8 mouse cellular contexts compared by ENCODE assay signal in the genomic region with DNA sequence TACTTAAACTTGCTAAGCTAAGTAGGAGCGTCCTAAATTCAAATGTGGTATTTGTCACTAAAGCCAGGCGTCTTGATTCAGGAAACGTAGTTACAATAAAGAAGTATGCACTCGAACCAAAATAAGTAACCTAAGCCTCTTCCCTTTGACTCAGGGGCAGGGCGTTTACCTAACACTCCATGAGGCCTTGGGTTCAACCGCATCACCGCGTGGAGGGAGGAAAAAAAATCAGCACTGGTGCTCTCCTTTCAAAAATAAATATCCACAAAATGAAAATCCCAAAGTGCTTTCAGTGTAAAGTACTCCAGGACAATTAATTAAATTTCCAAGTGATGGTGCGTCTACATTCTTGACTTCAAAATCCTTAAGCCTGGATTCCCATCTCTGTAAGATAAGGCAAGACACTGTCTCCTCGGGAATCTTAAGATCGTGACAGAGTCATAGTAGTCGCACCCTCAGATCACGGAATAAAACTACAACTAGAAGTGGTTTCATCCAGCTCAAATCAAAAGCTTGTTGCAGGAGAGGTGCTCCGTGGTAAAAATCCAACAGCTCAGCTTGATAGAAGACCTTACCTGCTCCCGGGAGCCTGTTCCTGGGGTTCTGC. TPM values are rescaled to one million over a fixed set of nuclear protein-coding genes. Genes with fewer than 3 reads are reported as not detected.
DNase-seq lines count a peak whose midpoint lies in the region; ATAC-seq and TF ChIP-seq lines count a peak whose summit lies in the region.

No protein-coding gene starts in this region.

- in situ Hi-C loops in ES-E14 (cut with MboI; ENCODE audit: low sequenced_read_pairs in 2 of 2, unreplicated experiment in 2 of 2) = no loop called here

- WGBS in heart, embryonic 12.5 days = 6% methylated on average over 15 of the region's 15 CpGs
- WGBS in forebrain, embryonic 13.5 days = 7% methylated on average over 15 of the region's 15 CpGs
- WGBS in liver, embryonic 14.5 days (ENCODE audit: insufficient replicate concordance) = 3% methylated on average over 15 of the region's 15 CpGs

- peak overlapping the region; percentile 91 for H3K9ac ChIP-seq in heart, embryonic 12.5 days
- peak overlapping the region; percentile 97 for H3K9ac ChIP-seq in ES-E14 (ENCODE audit: insufficient read depth, low read depth, low read length, poor library complexity, severe bottlenecking)
- peak overlapping the region; percentile 91 for H3K9ac ChIP-seq in forebrain, embryonic 13.5 days
- H3K9ac ChIP-seq in liver, embryonic 14.5 days (replicated peaks) = peak overlapping the region; percentile 96

- DNase-seq in heart, postnatal 36 days = no peak
- no peak for DNase-seq in ES-E14 (ENCODE audit: low read depth, low spot score)
- peak in 1 of 3 experiments; percentile 32 for DNase-seq in liver, embryonic 14.5 days (ENCODE audit: low read depth in 3 of 3, low spot score in 3 of 3)
- DNase-seq in ovary, postnatal 36 days (ENCODE audit: low spot score) = no peak

- no peak for TF ChIP-seq CTCF in liver, embryonic 14.5 days (IDR thresholded peaks at IDR 0.05; ENCODE audit: low read depth)

- H3K4me2 ChIP-seq in heart, embryonic 12.5 days = peak overlapping the region; percentile 80
- peak overlapping the region; percentile 81 for H3K4me2 ChIP-seq in forebrain, embryonic 13.5 days
- peak overlapping the region; percentile 78 for H3K4me2 ChIP-seq in liver, embryonic 14.5 days (ENCODE audit: low read depth)

- ATAC-seq in heart, embryonic 12.5 days (ENCODE audit: insufficient number of reproducible peaks, low FRiP score) = no peak
- ATAC-seq in forebrain, embryonic 13.5 days = no peak
- peak; percentile 40 for ATAC-seq in liver, embryonic 14.5 days (ENCODE audit: insufficient read depth)
- no peak for ATAC-seq in inflammation-experienced regulatory T-cells, adult 6 months
- no peak for ATAC-seq in activated CD4-positive, CD25-positive, alpha-beta regulatory T cell, adult 4 months

- peak overlapping the region; percentile 93 for H3K27ac ChIP-seq in heart, embryonic 12.5 days (ENCODE audit: poor library complexity, severe bottlenecking)
- H3K27ac ChIP-seq in ES-E14 (ENCODE audit: insufficient read depth, low read depth, low read length, poor library complexity, severe bottlenecking) = peak overlapping the region; percentile 74; the same call in 1 of the 2 replicates
- peak overlapping the region; percentile 65 for H3K27ac ChIP-seq in forebrain, embryonic 13.5 days
- peak overlapping the region; percentile 67 for H3K27ac ChIP-seq in liver, embryonic 14.5 days

- no peaks in the 10 kb centered on the region for H3K9me3 ChIP-seq in heart, embryonic 12.5 days (replicated peaks)
- H3K9me3 ChIP-seq in ES-E14 (ENCODE audit: control insufficient read depth, insufficient read depth, low read depth, low read length) = no peaks in the 10 kb centered on the region
- no peaks in the 10 kb centered on the region for H3K9me3 ChIP-seq in forebrain, embryonic 13.5 days (replicated peaks)
- no peaks in the 10 kb centered on the region for H3K9me3 ChIP-seq in liver, embryonic 14.5 days (ENCODE audit: control insufficient read depth, low read length)

- no peaks in the 10 kb centered on the region for H3K27me3 ChIP-seq in heart, embryonic 12.5 days (replicated peaks)
- peaks cover 6% of the 10 kb centered on the region; the same call in 1 of the 2 replicates for H3K27me3 ChIP-seq in forebrain, embryonic 13.5 days
- H3K27me3 ChIP-seq in liver, embryonic 14.5 days (ENCODE audit: control insufficient read depth, insufficient read depth, low read length) = no peaks in the 10 kb centered on the region

- peaks cover 6% of the 10 kb centered on the region for H3K36me3 ChIP-seq in heart, embryonic 12.5 days
- peaks cover 6% of the 10 kb centered on the region for H3K36me3 ChIP-seq in ES-E14 (ENCODE audit: control insufficient read depth, insufficient read depth, low read length, poor library complexity, severe bottlenecking)
- peaks cover 7% of the 10 kb centered on the region for H3K36me3 ChIP-seq in forebrain, embryonic 13.5 days (ENCODE audit: poor library complexity, severe bottlenecking)
- H3K36me3 ChIP-seq in liver, embryonic 14.5 days (replicated peaks; ENCODE audit: control insufficient read depth, insufficient read depth, low read depth) = peaks cover 5% of the 10 kb centered on the region

- TF ChIP-seq EP300 in liver, embryonic 14.5 days (IDR thresholded peaks at IDR 0.05; ENCODE audit: low read depth) = no peak

- H3K4me3 ChIP-seq in heart, embryonic 12.5 days = peak overlapping the region; percentile 87
- H3K4me3 ChIP-seq in ES-E14 (ENCODE audit: insufficient read depth in 1 of 2, low read depth in 1 of 2, low read length in 2 of 2, poor library complexity in 1 of 2, severe bottlenecking in 1 of 2) = peak overlapping the region; percentile 85 to 94
- peak overlapping the region; percentile 100 for H3K4me3 ChIP-seq in forebrain, embryonic 13.5 days
- H3K4me3 ChIP-seq in liver, embryonic 14.5 days (ENCODE audit: insufficient read depth in 1 of 2, low read depth in 2 of 2, low read length in 2 of 2) = peak overlapping the region; percentile 94 to 95

- intact Hi-C loops in heart, postnatal 36 days (cut with DNase I) = loop anchor here (10.0 kb wide), 2 partner anchors 552 to 748 kb away; a partner anchor contains a TSS

- peaks cover 14% of the 10 kb centered on the region for H3K4me1 ChIP-seq in heart, embryonic 12.5 days (replicated peaks)
- H3K4me1 ChIP-seq in ES-E14 (ENCODE audit: control insufficient read depth in 2 of 2, insufficient read depth in 2 of 2, low read length in 2 of 2, poor library complexity in 1 of 2) = peaks cover 0 to 2% of the 10 kb centered on the region in 2 experiments; a peak in 1 of 4 replicates
- H3K4me1 ChIP-seq in forebrain, embryonic 13.5 days = peaks cover 17% of the 10 kb centered on the region
- H3K4me1 ChIP-seq in liver, embryonic 14.5 days (replicated peaks; ENCODE audit: control insufficient read depth in 2 of 2, insufficient read depth in 2 of 2, low read length in 1 of 2) = peaks cover 7 to 17% of the 10 kb centered on the region in 2 experiments; a peak in 3 of 4 replicates

TF ChIP-seq in ES-E14, 5 proteins besides CTCF, POLR2A, EP300 and RAD21:
- TF ChIP-seq CHD2 (IDR thresholded peaks at IDR 0.05; ENCODE audit: low read depth, low read length) (no peak), MAFK (IDR thresholded peaks at IDR 0.05; ENCODE audit: insufficient read depth, low read depth, low read length) (no peak)

RNA-seq across cellular contexts. Expression of a gene that starts 0.7 kb away (rescaled TPM):
- 24.9 and 26.6 TPM in 2 replicates for polyA plus RNA-seq in heart, embryonic 12.5 days (2016; fragmentation: Nextera tagmentation; extraction: Ambion mirVana)
- 10 to 100 TPM; 25.0 to 29.6 TPM for total RNA-seq in heart, postnatal 36 days (2021)
- 32.7 and 32.9 TPM in 2 replicates for total RNA-seq in ES-E14 (2012; rRNA removed)
- 29.5 and 34.5 TPM in 2 replicates for polyA plus RNA-seq in forebrain, embryonic 13.5 days (2015; fragmentation: Nextera tagmentation; extraction: Ambion mirVana)
- 3.4 and 5.4 TPM in 2 replicates for polyA plus RNA-seq in liver, embryonic 14.5 days (2012; rRNA removed)
- polyA plus RNA-seq in liver, embryonic 14.5 days (2014; fragmentation: Nextera tagmentation; extraction: Ambion mirVana) = 7.8 and 8.7 TPM in 2 replicates
- 10 to 100 TPM; 16.5 to 26.2 (median 20.5) TPM for polyA plus RNA-seq in inflammation-experienced regulatory T-cells, adult 6 months (2017; shearing (Covaris generic))
- 10 to 100 TPM; 17.5 to 20.3 TPM for polyA plus RNA-seq in activated CD4-positive, CD25-positive, alpha-beta regulatory T cell, adult 4 months (2017; shearing (Covaris generic))

RNA-seq across cellular contexts. Expression of a gene that starts 4.7 kb away (rescaled TPM):
- polyA plus RNA-seq in heart, embryonic 12.5 days (2016; fragmentation: Nextera tagmentation; extraction: Ambion mirVana) = 126 and 131 TPM in 2 replicates
- 1 to 10 TPM; 5.9 to 6.7 TPM for total RNA-seq in heart, postnatal 36 days (2021)
- 2.1 and 11.0 TPM in 2 replicates for total RNA-seq in ES-E14 (2012; rRNA removed)
- 319 and 375 TPM in 2 replicates for polyA plus RNA-seq in forebrain, embryonic 13.5 days (2015; fragmentation: Nextera tagmentation; extraction: Ambion mirVana)
- polyA plus RNA-seq in liver, embryonic 14.5 days (2012; rRNA removed) = 4.3 and 8.9 TPM in 2 replicates
- polyA plus RNA-seq in liver, embryonic 14.5 days (2014; fragmentation: Nextera tagmentation; extraction: Ambion mirVana) = 20.2 and 21.7 TPM in 2 replicates
- 1 to 10 TPM; 4.0 to 5.4 (median 4.7) TPM for polyA plus RNA-seq in inflammation-experienced regulatory T-cells, adult 6 months (2017; shearing (Covaris generic))
- polyA plus RNA-seq in activated CD4-positive, CD25-positive, alpha-beta regulatory T cell, adult 4 months (2017; shearing (Covaris generic)) = 1 to 10 TPM; 5.4 to 6.7 TPM

RNA-seq across cellular contexts. Expression of a gene that starts 21.5 kb away (rescaled TPM):
- polyA plus RNA-seq in heart, embryonic 12.5 days (2016; fragmentation: Nextera tagmentation; extraction: Ambion mirVana) = 31.0 and 37.2 TPM in 2 replicates
- 10 to 100 TPM; 14.6 to 16.4 TPM for total RNA-seq in heart, postnatal 36 days (2021)
- 40.2 and 44.9 TPM in 2 replicates for total RNA-seq in ES-E14 (2012; rRNA removed)
- 50.4 and 57.9 TPM in 2 replicates for polyA plus RNA-seq in forebrain, embryonic 13.5 days (2015; fragmentation: Nextera tagmentation; extraction: Ambion mirVana)
- polyA plus RNA-seq in liver, embryonic 14.5 days (2012; rRNA removed) = 17.4 and 26.2 TPM in 2 replicates
- 22.8 and 23.5 TPM in 2 replicates for polyA plus RNA-seq in liver, embryonic 14.5 days (2014; fragmentation: Nextera tagmentation; extraction: Ambion mirVana)
- polyA plus RNA-seq in inflammation-experienced regulatory T-cells, adult 6 months (2017; shearing (Covaris generic)) = 10 to 100 TPM; 28.5 to 34.4 (median 30.8) TPM
- 10 to 100 TPM; 31.8 to 34.7 TPM for polyA plus RNA-seq in activated CD4-positive, CD25-positive, alpha-beta regulatory T cell, adult 4 months (2017; shearing (Covaris generic))
